Mouse (Mus musculus) thymus, postnatal 0 days (tissue): ENCODE results near the gene Igsf21. TPM values are rescaled to one million over a fixed set of nuclear protein-coding genes. Genes with fewer than 3 reads are reported as not detected.

Experiments
- DNase-seq: peaks from one replicate; pipeline ENCODE4 v3.0.0-alpha.2; 2015; ENCODE audit warnings: low spot score
- polyA plus RNA-seq: library from polyadenylated mRNA; unstranded; fragments of >200 nt; fragmentation: Nextera tagmentation; extraction: Ambion mirVana; gene quantifications from 2 replicates; pipeline ENCODE4 v1.2.1, GENCODE M21; 2015

Igsf21 gene
- polyA plus RNA-seq, 1 experiment from 2014 or later, result 0.39 TPM

DNA sequence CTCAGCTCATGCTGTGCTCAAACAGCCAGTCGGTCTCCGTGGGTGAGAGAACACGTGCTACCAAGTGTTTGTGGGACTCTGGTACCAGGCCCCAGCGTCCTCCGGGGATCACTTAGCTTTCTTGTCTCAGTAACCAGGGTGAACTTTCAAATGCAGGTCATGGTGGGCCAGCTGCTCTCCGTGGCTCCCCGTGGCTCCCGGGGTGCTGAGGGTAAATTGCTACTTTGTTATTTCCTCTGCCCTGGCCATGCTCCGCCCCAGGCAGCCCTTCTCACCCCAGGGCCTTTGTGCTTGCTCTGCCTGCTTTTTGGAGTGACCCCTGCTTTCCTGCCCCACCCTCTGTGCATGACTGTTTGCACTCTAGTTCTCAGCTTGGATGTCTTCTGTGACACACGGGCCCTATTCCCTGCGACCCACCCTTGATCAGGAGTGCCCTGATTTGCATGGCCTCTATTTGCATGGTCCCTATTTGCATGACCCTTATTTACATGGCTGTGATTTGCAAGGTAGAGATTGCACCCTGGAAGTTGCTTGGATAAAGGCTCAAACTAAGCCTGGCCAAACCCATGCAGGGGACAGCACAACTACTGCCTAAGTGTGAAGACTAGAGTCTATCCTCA, 143.9 kb downstream of the Igsf21 start:
- no peak for DNase-seq

DNA sequence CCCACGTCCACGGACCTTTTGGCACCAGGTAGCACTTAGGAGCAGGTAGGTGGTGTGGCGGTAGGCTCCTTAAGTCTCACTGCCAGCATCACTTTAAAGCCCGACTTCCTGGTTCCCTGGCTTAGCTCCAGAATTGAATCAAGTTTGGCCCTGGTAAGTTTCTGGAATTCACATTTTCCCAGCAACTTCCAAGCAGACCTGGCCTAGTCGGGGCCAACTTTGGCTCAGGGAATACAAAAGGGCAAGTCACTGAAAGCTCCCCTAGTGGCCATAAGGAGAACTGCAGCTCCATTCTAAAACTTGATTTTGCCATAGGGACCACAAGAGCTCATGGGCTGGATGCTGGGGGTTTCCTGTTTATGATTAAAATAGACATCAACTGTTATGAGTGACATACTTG, 145.5 kb downstream of the Igsf21 start:
- DNase-seq, result peak; percentile 26

DNA sequence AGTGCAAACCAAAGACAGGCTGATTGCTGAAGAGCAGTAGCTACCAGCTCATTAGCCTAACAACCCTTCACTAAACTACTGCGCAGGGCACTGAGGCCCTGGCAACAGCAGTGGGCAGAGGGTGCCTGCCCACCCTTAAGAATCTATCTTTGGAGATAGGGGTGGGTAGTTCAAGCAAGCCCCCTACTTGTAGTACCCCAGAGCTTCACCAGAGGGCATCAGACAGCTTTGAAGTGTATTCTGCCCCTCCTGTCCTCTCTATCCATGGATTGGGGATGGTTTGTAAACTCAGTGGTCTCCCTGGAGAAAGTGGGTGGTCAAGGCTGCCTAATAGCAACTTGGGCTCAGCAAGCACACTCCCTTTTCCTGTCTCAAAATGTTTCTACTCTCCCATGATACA, 146.4 kb downstream of the Igsf21 start:
- DNase-seq, result no peak

DNA sequence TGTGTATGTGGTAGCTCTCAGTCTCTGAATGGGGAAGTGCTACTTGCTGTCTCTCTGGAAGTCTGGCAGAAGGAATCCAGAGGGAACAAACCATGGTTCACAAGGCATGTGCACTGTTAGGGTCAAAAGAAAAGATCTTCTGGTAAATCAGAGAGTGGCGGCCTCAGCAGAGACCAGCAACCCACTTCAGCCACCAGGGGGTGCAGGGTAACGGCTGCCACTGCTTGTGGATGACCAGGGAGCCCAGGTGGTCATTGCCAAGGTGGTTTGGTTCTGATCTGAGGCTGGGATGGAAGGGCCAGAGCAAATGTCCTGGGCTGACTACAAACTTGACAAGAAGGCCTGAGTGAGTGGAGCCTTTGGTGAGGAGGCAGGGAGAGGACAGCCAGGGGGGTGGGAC, 150.3 kb downstream of the Igsf21 start:
- DNase-seq, result no peak

DNA sequence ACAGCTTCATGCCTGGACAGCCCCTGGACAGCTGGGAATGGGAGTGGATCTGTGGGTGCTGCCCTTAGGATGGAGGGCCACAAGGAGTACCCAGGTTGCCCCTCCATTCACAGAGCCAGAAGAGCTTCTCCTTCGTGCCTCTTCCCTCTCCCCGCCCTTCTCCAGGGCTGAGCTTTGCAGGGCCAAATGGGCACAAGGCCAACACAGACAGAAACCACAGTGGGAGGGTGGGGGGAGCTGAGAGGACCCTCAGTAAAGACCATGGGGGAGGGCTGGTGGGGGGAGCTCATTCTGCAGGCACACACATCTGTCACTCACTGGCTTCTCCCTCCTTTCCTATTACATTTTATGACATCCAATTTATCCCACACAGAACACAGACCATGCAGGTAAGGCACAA, 151.7 kb downstream of the Igsf21 start:
- DNase-seq, result no peak

DNA sequence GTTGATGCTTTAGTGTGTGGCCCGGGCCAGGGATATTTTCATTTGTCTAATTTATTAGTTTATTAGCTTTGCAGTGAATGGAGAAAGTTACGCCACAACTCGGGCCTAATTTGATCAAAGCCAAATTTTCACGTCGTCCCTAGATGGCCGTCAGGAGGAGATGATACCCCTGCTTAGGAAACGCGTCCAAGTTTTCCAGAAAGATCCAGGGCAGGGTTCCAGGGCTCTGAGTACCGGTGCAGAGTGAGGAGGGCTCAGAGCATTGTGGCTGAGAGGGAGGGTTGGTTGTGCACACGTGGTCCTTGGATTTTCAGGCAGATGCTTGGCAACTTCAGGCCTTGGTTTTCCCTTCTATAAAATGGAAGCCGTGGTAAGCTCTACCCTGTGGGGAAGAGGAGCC, 154.2 kb downstream of the Igsf21 start:
- DNase-seq, result no peak

DNA sequence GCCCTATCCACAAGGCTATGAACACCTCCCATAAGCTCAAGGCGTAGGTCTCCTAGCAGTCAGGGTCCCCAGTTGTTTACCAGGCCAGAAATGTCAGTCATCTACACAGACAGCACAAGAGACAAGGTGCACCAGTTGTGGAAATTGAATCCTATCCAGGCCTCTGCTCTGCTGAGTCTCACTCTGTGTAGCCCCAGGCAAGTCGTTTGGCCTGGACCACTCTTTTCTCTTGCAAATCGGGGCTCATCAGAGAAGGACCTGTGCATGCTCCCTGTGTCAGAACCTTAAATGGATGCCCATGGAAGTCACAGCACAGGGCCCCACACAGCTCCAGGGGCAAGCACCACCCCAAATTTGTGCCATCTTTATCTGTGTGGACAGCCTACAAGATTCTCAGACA, 154.9 kb downstream of the Igsf21 start:
- no peak for DNase-seq

DNA sequence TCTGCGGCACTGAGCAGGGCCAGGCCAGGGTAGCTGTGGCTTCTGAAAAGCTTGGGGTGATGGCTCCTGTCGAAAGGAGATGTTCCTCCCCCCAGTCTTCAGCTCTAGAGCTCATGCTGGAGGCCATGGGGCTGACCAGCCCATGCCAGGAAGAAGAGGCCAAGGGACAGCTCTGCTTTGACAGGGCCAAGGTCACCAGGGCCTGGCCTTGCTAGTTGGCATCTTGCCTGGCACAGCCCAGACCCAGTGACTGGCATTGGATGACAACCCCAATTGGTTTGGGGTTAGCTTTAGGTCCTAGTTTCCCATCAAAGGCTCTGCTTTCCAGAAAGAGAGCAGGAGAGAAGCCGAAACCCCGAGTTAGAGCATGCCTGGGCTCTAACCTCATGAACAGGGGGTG, 156.9 kb downstream of the Igsf21 start:
- no peak for DNase-seq

DNA sequence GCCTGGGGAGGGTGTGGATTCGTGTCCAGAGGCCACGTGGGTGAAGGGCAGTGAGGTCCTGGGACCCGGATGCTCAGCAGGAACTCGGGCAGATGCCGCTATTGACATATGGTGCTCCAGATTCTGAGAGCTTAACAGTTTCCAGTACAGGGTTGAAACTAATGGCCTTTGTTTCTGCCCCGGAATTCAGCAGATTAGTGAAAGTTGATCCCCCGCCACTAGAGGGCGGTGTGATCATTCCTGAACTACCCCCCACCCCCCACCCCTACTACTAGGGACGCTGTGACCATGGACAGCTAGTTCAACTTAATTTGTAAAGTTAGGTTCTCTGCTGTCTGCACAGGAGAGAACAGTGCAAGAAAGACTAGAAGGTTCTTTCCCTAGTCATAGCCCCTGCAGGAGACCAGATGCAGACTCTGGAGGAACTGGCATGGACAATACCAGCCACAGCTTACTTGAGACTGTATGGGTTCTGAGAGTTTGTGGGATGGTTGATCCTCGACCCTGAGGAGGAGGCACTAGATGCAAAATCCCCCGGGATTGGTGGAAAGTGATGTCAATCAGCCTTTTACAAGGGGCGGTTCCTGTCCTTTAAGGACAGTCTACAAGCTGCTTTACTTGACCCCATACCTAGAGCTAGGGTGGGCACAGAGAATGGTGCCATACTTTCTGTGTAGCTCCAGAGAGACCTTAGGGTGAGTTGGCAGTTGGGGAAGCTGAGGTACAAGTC, 157.7 kb downstream of the Igsf21 start:
- DNase-seq, result no peak

DNA sequence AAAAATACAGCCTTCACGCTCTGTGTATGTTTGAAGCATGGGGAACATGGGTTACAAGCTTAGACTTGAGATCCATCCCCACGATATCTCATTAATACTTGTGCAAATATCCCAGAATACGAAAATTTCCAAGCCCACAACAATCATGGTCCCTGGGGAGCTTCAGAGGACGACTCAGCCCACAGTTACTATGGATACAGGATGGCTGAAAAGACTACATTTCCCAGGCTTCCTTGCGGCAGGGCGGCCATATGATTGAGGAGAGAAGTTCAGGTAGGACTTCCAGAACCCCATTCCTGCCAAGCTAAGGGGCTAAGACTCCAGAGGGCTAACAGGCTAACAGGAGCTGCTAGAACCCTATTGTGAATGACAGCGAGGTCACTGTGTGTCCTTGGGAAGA, 160.4 kb downstream of the Igsf21 start:
- DNase-seq, result no peak

DNA sequence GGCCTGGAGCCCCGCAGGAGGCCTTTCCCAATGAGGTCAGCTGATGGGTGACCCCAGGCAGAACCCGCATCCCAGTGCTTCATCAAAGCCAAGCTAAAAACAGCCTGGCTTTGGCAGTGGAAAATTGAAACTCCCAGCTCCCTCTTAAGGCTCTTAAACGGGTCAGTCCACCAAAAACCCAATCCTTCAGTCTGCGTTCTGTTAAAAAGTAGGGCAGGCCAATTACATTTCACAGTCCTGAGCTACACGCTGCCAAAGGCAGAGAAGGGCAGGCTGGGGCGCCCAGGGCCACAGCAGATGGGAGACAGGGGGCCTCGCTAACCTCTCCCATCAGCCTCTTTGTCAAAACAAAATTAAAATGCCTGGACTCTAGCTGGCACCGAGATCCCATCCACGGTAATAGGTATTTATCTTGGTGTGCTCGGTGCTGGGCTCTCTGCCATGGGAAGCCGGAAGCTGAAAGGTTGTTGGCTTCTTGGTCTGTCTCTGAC, 162.0 kb downstream of the Igsf21 start:
- DNase-seq, result no peak

DNA sequence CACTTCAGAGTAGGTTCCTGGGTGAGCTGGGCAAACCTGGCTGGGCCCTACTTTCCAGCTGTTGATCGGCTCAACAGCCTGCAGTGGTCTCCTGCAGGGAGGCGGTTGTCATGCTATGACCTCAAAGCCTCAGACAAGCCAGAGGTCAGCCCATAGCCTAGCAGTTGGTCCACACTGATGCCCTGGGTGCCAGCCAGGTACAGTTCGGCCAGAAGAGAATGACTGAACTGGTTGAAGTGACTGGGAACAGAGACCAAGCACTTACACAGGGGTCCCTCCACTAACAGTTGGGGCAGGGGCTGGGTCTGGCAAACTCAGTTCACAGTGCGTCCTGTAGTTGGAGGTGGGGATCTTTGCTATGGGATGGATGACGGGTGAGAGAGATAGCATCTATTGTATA, 162.5 kb downstream of the Igsf21 start:
- DNase-seq, result no peak

DNA sequence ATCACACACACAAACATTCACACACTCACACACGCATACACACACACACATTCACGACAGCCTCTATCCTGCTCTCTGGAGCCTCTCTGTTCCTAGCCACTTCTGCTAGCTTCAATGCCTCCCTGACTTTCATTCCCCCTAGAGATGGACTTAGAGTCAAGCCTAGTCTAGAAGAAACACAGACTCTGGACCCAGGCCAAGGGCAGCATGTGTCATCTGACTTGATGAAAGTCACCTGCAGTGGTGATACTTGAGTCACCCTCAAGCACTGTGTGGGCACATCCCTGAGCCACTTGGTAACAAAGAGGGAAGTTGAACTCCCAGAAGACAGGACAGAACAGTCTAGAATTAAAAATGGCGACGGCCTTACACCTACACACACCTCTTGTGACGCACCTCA, 168.2 kb downstream of the Igsf21 start:
- DNase-seq, result no peak

DNA sequence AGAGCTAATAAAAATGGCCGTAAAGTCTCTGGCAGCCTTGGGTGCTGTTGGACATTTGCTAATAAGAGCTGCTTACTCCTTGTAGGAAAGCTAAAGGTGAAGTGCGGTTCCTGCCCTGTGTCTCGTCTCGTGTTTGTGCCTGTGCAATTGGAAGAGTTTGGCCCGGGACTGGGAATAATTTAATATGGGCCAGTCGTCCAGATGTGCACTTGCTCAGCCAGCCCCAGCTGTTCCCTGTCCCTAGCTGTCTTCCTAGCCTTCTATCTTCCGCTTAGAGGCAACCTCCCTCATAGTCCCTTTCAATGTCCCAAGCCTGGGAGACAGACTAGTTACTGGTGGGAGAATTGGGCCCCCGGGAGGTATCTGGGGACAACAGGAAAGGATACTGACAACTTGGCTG, 169.0 kb downstream of the Igsf21 start:
- no peak for DNase-seq

DNA sequence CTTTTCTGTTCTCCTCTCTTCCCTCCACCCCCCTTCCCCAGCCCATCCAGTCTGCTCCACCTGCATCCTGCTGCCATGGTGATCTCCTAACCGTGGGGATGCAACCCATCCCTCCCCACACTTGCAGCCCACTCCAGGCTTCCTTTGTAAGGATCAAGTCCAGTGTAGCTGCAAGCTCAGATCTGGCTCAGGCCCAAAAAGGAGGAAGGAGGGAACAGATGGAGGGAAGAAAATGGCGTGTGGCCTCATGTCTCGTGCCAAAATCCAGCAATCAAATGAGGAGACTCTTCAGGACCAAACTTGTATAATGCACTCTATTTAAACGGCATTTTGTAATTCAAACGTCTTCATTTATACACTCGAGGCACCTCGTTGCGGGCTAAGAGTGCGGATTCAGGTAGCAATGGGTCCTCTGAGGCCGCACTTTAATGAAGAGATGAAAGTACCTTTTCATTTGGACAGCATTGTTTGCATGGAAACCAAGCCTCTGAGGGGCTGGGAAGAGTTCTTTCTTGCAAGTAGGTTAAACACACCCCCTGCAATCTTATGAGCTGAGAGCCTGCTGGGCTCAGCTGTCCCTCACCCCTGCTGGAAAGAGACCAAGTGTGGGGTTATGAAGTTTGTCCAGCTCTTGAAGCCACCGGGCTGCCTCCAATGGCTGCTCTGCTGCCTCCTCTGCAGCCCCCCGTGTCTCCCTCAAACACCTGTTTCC, 169.6 kb downstream of the Igsf21 start:
- DNase-seq, result no peak

DNA sequence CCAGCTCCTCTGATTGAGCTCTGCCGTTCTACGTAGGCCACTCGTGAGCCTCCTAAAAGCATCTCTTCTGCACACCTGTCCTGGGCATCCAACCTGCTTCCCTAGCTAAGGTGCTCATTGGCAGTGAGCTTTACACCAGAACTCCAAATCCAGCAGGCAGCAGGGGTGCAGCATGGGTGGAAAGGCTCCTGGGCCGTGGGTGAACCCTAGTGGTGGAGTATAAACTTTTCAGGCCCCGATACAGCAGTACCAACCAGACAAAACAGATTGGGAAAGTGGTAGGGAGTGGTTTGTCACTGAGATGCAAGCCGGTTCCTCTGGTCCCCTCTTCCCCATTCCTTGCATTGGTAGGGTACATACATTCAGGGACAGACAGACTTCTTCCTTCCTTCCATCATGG, 170.2 kb downstream of the Igsf21 start:
- DNase-seq, result no peak

DNA sequence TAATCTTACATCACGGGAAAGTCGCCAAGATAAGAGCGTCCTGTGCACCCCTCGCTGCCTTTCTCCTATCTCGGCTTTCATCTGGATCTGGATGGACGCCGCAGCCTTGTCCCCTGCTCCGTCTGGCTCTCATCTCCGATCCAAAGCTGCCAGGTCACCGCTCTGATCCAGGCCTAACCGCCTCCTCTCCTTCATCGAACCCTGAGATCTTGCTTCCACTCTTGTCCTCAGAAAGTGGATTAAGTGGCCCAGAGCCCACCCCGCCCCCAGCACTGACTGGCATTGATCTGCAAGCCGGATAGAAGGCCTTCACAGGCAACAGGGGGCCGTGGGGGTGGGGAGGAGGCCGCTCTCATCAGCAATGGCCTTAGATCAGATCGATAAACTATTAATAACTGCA, 175.5 kb downstream of the Igsf21 start:
- no peak for DNase-seq

DNA sequence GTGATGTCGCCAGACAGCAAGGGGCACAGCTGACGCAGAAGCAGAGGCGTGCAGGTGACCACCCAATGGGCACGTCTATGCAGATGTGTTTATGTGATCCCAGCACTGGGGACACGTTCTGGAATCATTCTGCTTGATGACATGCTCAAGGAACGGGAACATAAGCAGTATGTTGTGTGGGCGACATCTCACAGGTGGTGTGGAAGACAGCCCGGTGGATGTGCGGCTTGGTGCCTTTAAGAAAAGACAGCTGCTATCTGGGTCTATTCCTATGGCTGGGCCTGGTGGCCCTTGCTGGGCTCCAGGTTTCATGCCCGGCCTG, 176.3 kb downstream of the Igsf21 start:
- DNase-seq, result no peak

DNA sequence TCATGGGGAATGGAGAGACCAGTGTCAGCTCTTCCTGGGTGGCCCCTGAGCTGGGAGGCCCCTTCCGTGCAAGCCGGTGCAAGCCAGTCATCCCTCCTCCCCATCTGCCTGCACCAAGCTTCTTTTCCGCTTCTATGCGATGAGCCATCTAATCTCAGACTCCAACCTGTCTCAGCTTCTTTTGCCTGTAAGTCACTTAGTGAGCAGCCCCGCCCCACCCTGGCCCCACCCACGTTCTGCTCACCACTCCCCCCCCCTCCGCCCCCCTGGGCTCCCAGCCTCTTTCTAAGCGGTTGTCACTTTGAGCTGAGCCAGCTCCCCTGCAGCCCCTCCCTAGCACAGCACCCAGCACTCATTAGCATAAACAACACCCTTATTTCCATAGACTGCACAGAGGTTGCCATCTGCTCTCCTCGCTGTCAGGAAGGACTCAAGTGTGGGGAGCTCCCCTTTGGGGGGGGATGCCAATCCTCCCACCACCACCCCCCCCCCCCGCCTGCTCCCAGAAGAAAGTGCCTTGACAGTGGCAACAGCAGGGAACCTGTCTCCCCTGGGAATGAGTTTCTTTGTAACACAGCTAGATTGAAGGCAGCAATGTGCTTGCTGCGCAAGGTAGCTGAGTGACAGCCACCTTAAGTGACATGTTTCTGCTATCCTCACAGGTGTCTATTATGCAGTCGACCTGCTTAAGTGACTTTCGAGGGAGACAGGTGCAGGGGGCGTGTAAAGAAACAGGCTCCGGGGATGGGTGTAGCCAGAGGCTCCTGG, 176.8 kb downstream of the Igsf21 start:
- no peak for DNase-seq

DNA sequence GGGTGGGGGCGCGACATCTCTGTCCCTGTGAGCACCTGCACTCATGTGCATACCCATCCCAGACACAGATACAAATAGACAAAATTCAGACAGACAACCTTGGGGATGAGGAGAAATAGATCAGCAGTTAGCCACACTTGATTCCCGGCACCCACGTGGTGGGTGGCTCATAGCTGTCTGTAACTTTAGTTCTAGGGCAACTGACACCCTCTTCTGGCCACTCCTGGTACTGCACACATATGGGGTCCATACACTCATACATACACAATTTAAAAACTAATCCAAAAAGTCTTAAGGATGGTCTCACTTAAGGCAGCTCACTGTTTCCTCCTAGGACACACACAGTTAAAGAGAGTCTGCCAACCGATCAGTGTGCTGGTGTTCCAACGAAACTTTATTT, 178.1 kb downstream of the Igsf21 start:
- DNase-seq, result no peak

DNA sequence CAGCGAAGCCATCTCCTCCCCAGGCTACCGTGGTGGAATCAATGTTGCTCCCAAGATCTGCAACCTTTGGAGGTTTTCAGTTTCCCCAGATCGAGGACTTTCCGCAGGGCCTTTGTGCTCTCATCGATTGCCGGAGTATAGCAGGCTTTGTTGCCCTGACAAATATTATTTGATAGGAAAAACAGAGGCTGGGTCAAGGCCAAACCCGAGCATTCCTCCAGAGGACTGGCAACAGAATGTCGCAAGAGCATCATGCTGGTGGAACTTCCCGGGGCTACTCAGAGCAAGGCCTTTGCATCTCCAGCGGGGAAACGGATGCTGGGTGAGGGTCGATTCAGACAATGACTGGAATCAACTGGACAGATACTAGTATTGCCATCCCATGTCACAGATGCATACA, 180.6 kb downstream of the Igsf21 start:
- DNase-seq, result no peak

DNA sequence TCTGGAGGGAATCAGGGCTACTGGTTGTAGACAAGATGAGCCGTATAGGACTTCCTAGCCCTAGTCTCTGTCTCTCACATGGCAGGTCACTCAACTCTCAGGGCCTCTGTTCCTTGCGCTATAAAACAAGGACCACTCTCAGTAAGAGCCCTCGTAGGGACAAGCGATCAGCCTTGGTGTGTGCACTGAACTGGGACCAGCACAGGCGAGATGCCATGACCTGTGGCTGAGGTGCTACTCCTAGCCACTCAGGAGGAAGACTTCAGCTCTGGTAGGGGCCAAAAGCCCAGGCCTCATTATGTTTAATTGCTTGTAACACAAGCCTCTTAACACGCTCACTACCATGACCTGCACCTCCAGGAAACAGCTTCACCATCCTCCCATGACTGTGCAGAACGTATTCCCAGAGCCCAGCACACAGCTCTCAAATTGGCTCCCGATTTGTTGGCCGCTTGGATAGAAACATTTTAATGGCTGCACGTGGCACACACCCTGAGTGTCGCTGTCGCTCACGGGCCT, 183.4 kb downstream of the Igsf21 start:
- DNase-seq, result no peak
